Mouse (Mus musculus) hindbrain, embryonic 14.5 days (tissue): Measurements from ENCODE around the gene Eno1. TPM values are rescaled to one million over a fixed set of nuclear protein-coding genes. Genes with fewer than 3 reads are reported as not detected.

Experiments
- ATAC-seq: fragments of 200-750 bp; cut with Nextera tagmentation; 2 replicates; pipeline ENCODE4 v1.8.0; 2017; ENCODE audit warnings: moderate number of reproducible peaks, mild to moderate bottlenecking, moderate TSS enrichment, moderate library complexity; ENCODE audit not compliant: low FRiP score
- DNase-seq: peaks from one replicate; pipeline ENCODE4 v3.0.0-alpha.2; 2015; ENCODE audit warnings: low spot score
- H3K27ac ChIP-seq: fragments of 300-500 bp; sonication (generic); 2 replicates; pipeline ENCODE4 v1.5.1; 2014; ENCODE audit warnings: mild to moderate bottlenecking, moderate library complexity
- H3K27me3 ChIP-seq: fragments of 300-500 bp; sonication (generic); 2 replicates; pipeline ENCODE4 v1.6.1; 2014; ENCODE audit warnings: mild to moderate bottlenecking, low read length, mixed read lengths; ENCODE audit not compliant: control insufficient read depth, insufficient read depth
- H3K36me3 ChIP-seq: fragments of 300-500 bp; sonication (generic); replicated peaks from 2 replicates; pipeline ENCODE4 v1.6.1; 2014; ENCODE audit not compliant: control insufficient read depth, insufficient read depth
- H3K4me1 ChIP-seq: fragments of 300-500 bp; sonication (generic); replicated peaks from 2 replicates; pipeline ENCODE4 v1.6.1; 2014; ENCODE audit warnings: antibody characterized with exemption, low read length, mixed read lengths; ENCODE audit not compliant: control insufficient read depth, insufficient read depth
- H3K4me2 ChIP-seq: fragments of 300-500 bp; sonication (generic); replicated peaks from 2 replicates; pipeline ENCODE4 v1.6.1; 2014; ENCODE audit warnings: mild to moderate bottlenecking, moderate library complexity
- H3K4me3 ChIP-seq: fragments of 300-500 bp; sonication (generic); replicated peaks from 2 replicates; pipeline ENCODE4 v1.5.1; 2014; ENCODE audit warnings: mild to moderate bottlenecking, low read length
- H3K9ac ChIP-seq: fragments of 300-500 bp; sonication (generic); 2 replicates; pipeline ENCODE4 v1.6.1; 2014
- H3K9me3 ChIP-seq: fragments of 300-500 bp; sonication (generic); 2 replicates; pipeline ENCODE4 v1.6.1; 2016; ENCODE audit warnings: low read length; ENCODE audit not compliant: control insufficient read depth
- WGBS: fragments of 180-500 bp; shearing (Covaris S2); extraction: QIAGEN DNeasy Blood & Tissue Kit; methylation state at CpG from one replicate; pipeline ENCODE4 v1.1.7; 2014; 5-methylcytosine and 5-hydroxymethylcytosine counted together
- polyA plus RNA-seq: library from polyadenylated mRNA; unstranded; fragments of >200 nt; fragmentation: Nextera tagmentation; extraction: Ambion mirVana; gene quantifications from 2 replicates; pipeline ENCODE4 v1.2.1, GENCODE M21; 2014

The Eno1 gene
- polyA plus RNA-seq, 1 experiment from 2014 or later, result 955 TPM

GRCm38 (mm10) chr4:150221017-150221640 lies 15.4 kb upstream of the Eno1 start:
- Histone ChIP-seq H3K4me1 (no peaks in the 10 kb centered on the region), H3K27me3 (no peaks in the 10 kb centered on the region), H3K9me3 (no peaks in the 10 kb centered on the region), H3K4me2 (no peak overlapping the region), H3K36me3 (no peaks in the 10 kb centered on the region), H3K4me3 (no peak overlapping the region), H3K9ac (no peak overlapping the region), H3K27ac (no peak overlapping the region)
- 48% methylated on average over 10 of the region's 10 CpGs for WGBS
- DNase-seq (no peak), ATAC-seq (no peak)

GRCm38 (mm10) chr4:150223830-150224229 lies 12.7 kb upstream of the Eno1 start:
- Histone ChIP-seq H3K4me1 (no peaks in the 10 kb centered on the region), H3K9ac (no peak overlapping the region), H3K4me3 (no peak overlapping the region), H3K27me3 (no peaks in the 10 kb centered on the region), H3K36me3 (no peaks in the 10 kb centered on the region), H3K4me2 (no peak overlapping the region), H3K9me3 (no peaks in the 10 kb centered on the region), H3K27ac (no peak overlapping the region)
- DNase-seq (no peak), ATAC-seq (no peak)
- WGBS, result 86% methylated on average over 4 of the region's 4 CpGs

GRCm38 (mm10) chr4:150225700-150226099 lies 10.8 kb upstream of the Eno1 start:
- Histone ChIP-seq H3K4me3 (no peak overlapping the region), H3K36me3 (no peaks in the 10 kb centered on the region), H3K27me3 (no peaks in the 10 kb centered on the region), H3K9ac (no peak overlapping the region), H3K4me2 (no peak overlapping the region), H3K9me3 (no peaks in the 10 kb centered on the region), H3K4me1 (peaks cover 4% of the 10 kb centered on the region; the same call in 1 of the 2 replicates), H3K27ac (peak overlapping the region; percentile 33; the same call in 1 of the 2 replicates)
- DNase-seq, result no peak
- WGBS, result 90% methylated on average over 1 of the region's 1 CpGs
- no peak for ATAC-seq

DNA sequence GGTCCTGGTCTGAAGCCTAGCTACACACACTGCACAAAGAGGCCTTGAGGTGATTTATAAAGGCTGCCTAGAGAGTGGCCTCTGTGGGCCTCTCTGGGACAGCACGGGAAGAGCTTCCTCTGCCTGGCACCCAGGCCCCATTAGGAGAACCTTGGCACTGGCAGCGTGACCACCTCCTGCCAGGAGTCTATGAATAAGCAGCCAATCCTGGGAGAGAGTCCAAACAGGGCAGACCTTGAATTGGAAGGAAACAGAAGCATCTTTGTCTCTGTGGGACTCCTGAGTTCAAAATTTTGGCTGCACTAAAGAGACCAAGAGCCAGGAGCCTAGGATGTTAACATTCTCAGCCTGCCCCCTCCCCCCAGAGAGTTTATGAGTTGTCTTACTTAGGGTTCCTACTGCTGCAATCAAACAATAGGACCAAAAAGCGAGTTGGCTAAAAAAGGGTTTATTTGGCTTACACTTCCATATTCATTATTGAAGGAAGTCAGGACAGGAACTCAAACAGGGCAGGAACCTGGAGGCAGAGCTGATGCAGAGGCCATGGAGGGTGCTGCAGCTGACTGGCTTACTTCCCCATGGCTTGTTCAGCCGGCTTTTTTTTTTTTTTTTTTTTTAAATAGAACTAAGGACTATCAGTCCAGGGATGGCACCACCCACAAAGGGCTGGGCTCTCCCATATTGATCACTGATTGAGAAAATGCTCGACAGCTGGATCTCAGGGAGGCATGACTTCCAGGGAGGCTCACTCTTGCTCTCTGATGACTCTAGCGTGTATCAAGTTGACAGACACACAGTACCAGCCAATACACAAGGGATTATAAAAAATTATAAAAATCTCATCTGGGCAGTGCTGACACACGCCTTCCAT lies 9.5 kb upstream of the Eno1 start:
- no peaks in the 10 kb centered on the region for H3K9me3 ChIP-seq
- H3K4me2 ChIP-seq, result no peak overlapping the region
- peak overlapping the region; percentile 44 for H3K27ac ChIP-seq
- peaks cover 13% of the 10 kb centered on the region; the same call in 1 of the 2 replicates for H3K4me1 ChIP-seq
- H3K4me3 ChIP-seq, result no peak overlapping the region
- H3K9ac ChIP-seq, result no peak overlapping the region
- no peaks in the 10 kb centered on the region for H3K36me3 ChIP-seq
- DNase-seq (peak; percentile 68), ATAC-seq (peak; percentile 88)
- WGBS, result 43% methylated on average over 7 of the region's 7 CpGs
- no peaks in the 10 kb centered on the region for H3K27me3 ChIP-seq

GRCm38 (mm10) chr4:150228581-150229348 lies 7.8 kb upstream of the Eno1 start:
- Histone ChIP-seq H3K9ac (no peak overlapping the region), H3K27ac (no peak overlapping the region), H3K36me3 (no peaks in the 10 kb centered on the region), H3K9me3 (no peaks in the 10 kb centered on the region), H3K4me1 (peaks cover 13% of the 10 kb centered on the region; the same call in 1 of the 2 replicates), H3K27me3 (no peaks in the 10 kb centered on the region), H3K4me3 (no peak overlapping the region), H3K4me2 (no peak overlapping the region)
- ATAC-seq (no peak), DNase-seq (no peak)
- WGBS, result 48% methylated on average over 7 of the region's 7 CpGs

DNA sequence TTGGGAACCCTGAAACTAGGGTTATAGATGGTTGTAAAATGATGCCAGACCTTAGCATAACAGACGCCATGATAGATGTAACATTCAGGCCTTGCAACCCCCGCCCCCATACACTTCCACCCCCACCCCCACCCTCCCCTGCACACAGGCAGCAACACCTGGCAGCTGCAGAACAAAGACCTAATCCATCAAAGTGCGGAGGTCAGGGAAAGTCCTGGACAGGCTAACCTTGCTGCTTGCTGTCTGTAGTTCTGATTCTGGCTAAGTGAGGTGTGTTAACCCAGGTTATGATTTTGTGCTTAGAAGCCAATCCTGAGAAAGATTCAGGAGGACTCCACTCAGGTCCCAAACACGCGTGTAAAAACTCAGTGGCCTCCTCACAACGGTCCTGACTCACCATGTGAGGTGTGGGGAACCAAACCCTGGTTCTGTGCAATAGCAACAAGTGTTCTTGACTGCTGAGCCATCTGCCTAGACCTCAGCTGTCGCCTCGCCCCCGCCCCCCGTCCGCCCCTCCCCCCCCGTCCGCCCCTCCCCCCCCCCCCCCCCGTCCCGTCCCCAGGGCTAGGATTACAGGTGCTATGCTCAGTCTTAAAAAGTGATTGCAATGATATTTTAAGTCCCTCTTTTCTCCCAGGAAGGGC lies 6.7 kb upstream of the Eno1 start:
- H3K4me2 ChIP-seq, result no peak overlapping the region
- no peaks in the 10 kb centered on the region for H3K9me3 ChIP-seq
- H3K36me3 ChIP-seq, result no peaks in the 10 kb centered on the region
- no peak overlapping the region for H3K4me3 ChIP-seq
- DNase-seq (no peak), ATAC-seq (no peak)
- no peak overlapping the region for H3K27ac ChIP-seq
- H3K4me1 ChIP-seq, result peaks cover 13% of the 10 kb centered on the region; the same call in 1 of the 2 replicates
- WGBS, result 49% methylated on average over 6 of the region's 15 CpGs
- H3K27me3 ChIP-seq, result no peaks in the 10 kb centered on the region
- no peak overlapping the region for H3K9ac ChIP-seq

GRCm38 (mm10) chr4:150230460-150231407 lies 5.8 kb upstream of the Eno1 start:
- H3K9ac ChIP-seq, result no peak overlapping the region
- no peak overlapping the region for H3K4me2 ChIP-seq
- 7% methylated on average over 21 of the region's 21 CpGs for WGBS
- H3K4me3 ChIP-seq, result no peak overlapping the region
- H3K27ac ChIP-seq, result peak overlapping the region; percentile 51; the same call in 1 of the 2 replicates
- peaks cover 13% of the 10 kb centered on the region; the same call in 1 of the 2 replicates for H3K4me1 ChIP-seq
- no peak for DNase-seq
- no peak for ATAC-seq
- H3K27me3 ChIP-seq, result no peaks in the 10 kb centered on the region
- no peaks in the 10 kb centered on the region for H3K36me3 ChIP-seq
- H3K9me3 ChIP-seq, result no peaks in the 10 kb centered on the region

GRCm38 (mm10) chr4:150231871-150232270 lies 4.7 kb upstream of the Eno1 start:
- no peak for DNase-seq
- no peak for ATAC-seq
- peaks cover 16% of the 10 kb centered on the region for H3K4me1 ChIP-seq
- no peak overlapping the region for H3K4me2 ChIP-seq
- H3K9me3 ChIP-seq, result no peaks in the 10 kb centered on the region
- H3K9ac ChIP-seq, result no peak overlapping the region
- H3K27ac ChIP-seq, result no peak overlapping the region
- WGBS, result 65% methylated on average over 8 of the region's 8 CpGs
- H3K4me3 ChIP-seq, result no peak overlapping the region
- H3K36me3 ChIP-seq, result no peaks in the 10 kb centered on the region
- no peaks in the 10 kb centered on the region for H3K27me3 ChIP-seq
